Mouse (Mus musculus): ENCODE data around the gene Parn. TPM values are rescaled to one million over a fixed set of nuclear protein-coding genes. Genes with fewer than 3 reads are reported as not detected.

The Parn gene
- total RNA-seq, 2 experiments from 2014 or later, result 23.2 to 24.1 TPM

GRCm38 (mm10) chr16:13504476-13504875, 163.5 kb downstream of the Parn start:
- DNase-seq (ENCODE audit: low spot score in 2 of 2), result no peak
- intact Hi-C loops (cut with DNase I), result no loop called here

- DNase-seq (ENCODE audit: low spot score in 2 of 2), result no peak
- intact Hi-C loops (cut with DNase I), result no loop called here
Measured at GRCm38 (mm10) chr16:13498923-13499322, 169.0 kb downstream of the Parn start.

- intact Hi-C loops (cut with DNase I), result no loop called here
- DNase-seq (ENCODE audit: low spot score in 2 of 2), result no peak
Measured at GRCm38 (mm10) chr16:13493981-13494380, 174.0 kb downstream of the Parn start.

GRCm38 (mm10) chr16:13492996-13493395, 175.0 kb downstream of the Parn start:
- DNase-seq (ENCODE audit: low spot score in 2 of 2), result no peak
- intact Hi-C loops (cut with DNase I), result no loop called here

GRCm38 (mm10) chr16:13491776-13492175, 176.2 kb downstream of the Parn start:
- intact Hi-C loops (cut with DNase I), result no loop called here
- DNase-seq (ENCODE audit: low spot score in 2 of 2), result no peak

Other genes with a start within 250 kb of the Parn start
- 10 to 100 TPM; 33.6 to 41.5 TPM for gene Bfar, start 3.7 kb upstream of the Parn start, total RNA-seq (2021)
- gene 3110001I22Rik, start 3.8 kb upstream of the Parn start, total RNA-seq (2021), result 1 to 10 TPM; 3.4 to 4.1 TPM
- gene Pla2g10, start 62.8 kb upstream of the Parn start, total RNA-seq (2021), result not detected
- 10 to 100 TPM; 46.9 to 47.6 TPM for gene Rrn3, start 112.5 kb upstream of the Parn start, total RNA-seq (2021)
- gene Ntan1, start 150.7 kb upstream of the Parn start, total RNA-seq (2021), result 10 to 100 TPM; 99.3 to 99.7 TPM
- gene Pdxdc1, start 235.0 kb upstream of the Parn start, total RNA-seq (2021), result 10 to 100 TPM; 72.7 to 81.6 TPM
- 10 to 100 TPM; 68.1 to 70.6 TPM for gene Mpv17l, start 235.0 kb upstream of the Parn start, total RNA-seq (2021)

Measured in left cerebral cortex, postnatal 36 days (tissue).